Mouse (Mus musculus): ENCODE measurements around the gene 1110008P14Rik. TPM values are rescaled to one million over a fixed set of nuclear protein-coding genes. Genes with fewer than 3 reads are reported as not detected.

1110008P14Rik gene
- total and polyA plus RNA-seq, 3 experiments: 26.5 to 61.9 (median 61.4) TPM

DNA sequence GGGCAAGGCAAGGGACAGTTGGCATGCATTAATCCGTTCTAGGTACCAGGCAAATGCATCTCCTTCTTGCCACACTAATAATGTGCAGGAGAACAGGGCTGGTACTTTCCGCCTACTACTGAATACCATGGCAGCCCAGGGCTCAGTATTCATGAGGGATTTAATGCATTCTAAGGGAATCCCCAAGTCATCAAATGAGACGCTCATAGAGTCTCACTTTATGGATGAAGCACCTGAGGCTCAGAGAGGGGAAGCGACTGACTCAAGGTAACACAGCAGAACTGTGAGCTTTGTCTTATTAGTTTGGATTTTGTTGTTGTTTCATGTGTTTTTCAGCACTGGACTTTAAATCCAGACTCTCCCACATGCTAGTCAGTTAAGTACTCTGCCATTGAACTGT, 39.7 kb downstream of the 1110008P14Rik start:
- H3K36me3 ChIP-seq (replicated peaks): no peaks in the 10 kb centered on the region
- peaks cover 55% of the 10 kb centered on the region for H3K27me3 ChIP-seq (ENCODE audit: insufficient read depth, low read length)
- 0 out of 2 replicates have a peak, but pooled peaks cover 3% of the 10 kb centered on the region for H3K4me1 ChIP-seq (ENCODE audit: insufficient read depth, low read depth, low read length)
- no peak for ATAC-seq (ENCODE audit: extremely low read depth, insufficient number of reproducible peaks, low FRiP score, poor library complexity, severe bottlenecking)
- H3K9me3 ChIP-seq (replicated peaks): no peaks in the 10 kb centered on the region
- no peak overlapping the region for H3K4me3 ChIP-seq (ENCODE audit: low read depth, low read length)
- no peak for DNase-seq (ENCODE audit: low spot score)
- TF ChIP-seq GATA2 (IDR thresholded peaks at IDR 0.05; ENCODE audit: borderline replicate concordance, low read depth, low read length): no peak
- no peak for TF ChIP-seq TAL1 (conservative IDR thresholded peaks at IDR 0.05; ENCODE audit: low read depth, low read length)
- TF ChIP-seq POLR2AphosphoS5 (IDR thresholded peaks at IDR 0.05; ENCODE audit: insufficient replicate concordance, low read depth, low read length): no peak
- no peak for TF ChIP-seq GATA1 (IDR thresholded peaks at IDR 0.05; ENCODE audit: borderline replicate concordance, low read length)
- TF ChIP-seq CTCF (IDR thresholded peaks at IDR 0.05; ENCODE audit: low read depth, low read length): no peak

DNA sequence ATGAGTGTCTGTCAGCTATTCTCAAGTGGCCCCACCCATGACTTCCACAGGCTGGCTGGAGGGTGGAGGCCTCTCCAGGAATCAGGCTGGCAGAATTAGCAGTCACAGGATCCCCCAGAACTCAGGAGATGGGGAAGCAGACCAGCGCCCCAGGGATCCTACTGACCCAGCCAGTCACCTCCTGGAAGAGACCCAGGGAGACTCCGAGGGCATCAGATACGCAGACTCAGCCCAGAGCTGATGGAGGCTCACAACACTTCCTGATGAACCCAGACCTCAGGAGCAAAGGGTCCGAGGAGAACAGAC, 40.2 kb downstream of the 1110008P14Rik start:
- ATAC-seq (ENCODE audit: extremely low read depth, insufficient number of reproducible peaks, low FRiP score, poor library complexity, severe bottlenecking) (no peak), DNase-seq (ENCODE audit: low spot score) (no peak)
- Histone ChIP-seq H3K36me3 (replicated peaks) (no peaks in the 10 kb centered on the region), H3K4me1 (ENCODE audit: insufficient read depth, low read depth, low read length) (0 out of 2 replicates have a peak, but pooled peaks cover 3% of the 10 kb centered on the region), H3K9me3 (replicated peaks) (no peaks in the 10 kb centered on the region), H3K27me3 (ENCODE audit: insufficient read depth, low read length) (peaks cover 52% of the 10 kb centered on the region), H3K4me3 (ENCODE audit: low read depth, low read length) (no peak overlapping the region)
- TF ChIP-seq TAL1 (conservative IDR thresholded peaks at IDR 0.05; ENCODE audit: low read depth, low read length) (no peak), POLR2AphosphoS5 (IDR thresholded peaks at IDR 0.05; ENCODE audit: insufficient replicate concordance, low read depth, low read length) (no peak), GATA1 (IDR thresholded peaks at IDR 0.05; ENCODE audit: borderline replicate concordance, low read length) (no peak), CTCF (IDR thresholded peaks at IDR 0.05; ENCODE audit: low read depth, low read length) (no peak), GATA2 (IDR thresholded peaks at IDR 0.05; ENCODE audit: borderline replicate concordance, low read depth, low read length) (no peak)

DNA sequence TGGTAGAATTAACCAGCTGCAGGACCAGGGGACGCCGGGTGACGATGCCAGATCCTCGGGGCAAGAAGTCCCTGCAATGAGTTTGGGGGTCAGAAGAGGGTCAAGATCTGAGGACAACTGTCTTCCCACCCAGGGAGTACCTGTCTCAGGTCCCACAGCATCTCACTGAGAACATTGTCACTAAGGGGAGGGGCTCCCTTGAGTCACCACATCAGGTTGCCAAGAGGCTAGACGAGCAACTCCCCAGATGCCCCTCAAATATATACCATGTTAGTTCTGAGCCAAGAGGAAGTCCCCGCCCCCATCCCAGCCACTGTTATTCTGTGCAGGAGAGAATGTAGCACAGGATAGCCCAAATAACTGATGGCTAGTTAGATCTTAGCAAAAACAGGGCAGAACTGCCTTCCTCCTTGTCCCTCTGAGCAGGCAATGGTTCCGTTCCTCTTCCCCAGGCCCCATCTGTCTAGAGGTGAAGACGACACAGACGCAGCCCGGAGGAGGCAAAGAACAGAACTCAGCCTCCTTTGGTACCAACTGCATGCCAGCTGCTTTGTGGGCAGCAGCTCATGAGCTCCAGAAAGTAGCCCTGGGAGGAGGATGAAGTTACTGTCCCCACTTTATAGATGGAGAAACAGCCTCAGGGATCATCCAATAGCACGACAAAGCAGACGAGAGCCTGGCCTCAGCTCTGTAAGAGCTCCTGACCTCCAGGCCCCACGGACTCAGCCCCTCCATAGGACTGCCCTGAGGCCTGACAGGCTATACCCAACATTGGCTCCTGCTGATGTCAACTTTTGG, 40.7 kb downstream of the 1110008P14Rik start:
- Histone ChIP-seq H3K36me3 (replicated peaks) (no peaks in the 10 kb centered on the region), H3K27me3 (ENCODE audit: insufficient read depth, low read length) (peaks cover 54% of the 10 kb centered on the region), H3K9me3 (replicated peaks) (no peaks in the 10 kb centered on the region), H3K4me1 (ENCODE audit: insufficient read depth, low read depth, low read length) (0 out of 2 replicates have a peak, but pooled peaks cover 3% of the 10 kb centered on the region), H3K4me3 (ENCODE audit: low read depth, low read length) (no peak overlapping the region)
- TF ChIP-seq CTCF (IDR thresholded peaks at IDR 0.05; ENCODE audit: low read depth, low read length): no peak
- no peak for TF ChIP-seq GATA2 (IDR thresholded peaks at IDR 0.05; ENCODE audit: borderline replicate concordance, low read depth, low read length)
- TF ChIP-seq POLR2AphosphoS5 (IDR thresholded peaks at IDR 0.05; ENCODE audit: insufficient replicate concordance, low read depth, low read length): no peak
- no peak for TF ChIP-seq TAL1 (conservative IDR thresholded peaks at IDR 0.05; ENCODE audit: low read depth, low read length)
- no peak for TF ChIP-seq GATA1 (IDR thresholded peaks at IDR 0.05; ENCODE audit: borderline replicate concordance, low read length)
- ATAC-seq (ENCODE audit: extremely low read depth, insufficient number of reproducible peaks, low FRiP score, poor library complexity, severe bottlenecking) (no peak), DNase-seq (ENCODE audit: low spot score) (no peak)

DNA sequence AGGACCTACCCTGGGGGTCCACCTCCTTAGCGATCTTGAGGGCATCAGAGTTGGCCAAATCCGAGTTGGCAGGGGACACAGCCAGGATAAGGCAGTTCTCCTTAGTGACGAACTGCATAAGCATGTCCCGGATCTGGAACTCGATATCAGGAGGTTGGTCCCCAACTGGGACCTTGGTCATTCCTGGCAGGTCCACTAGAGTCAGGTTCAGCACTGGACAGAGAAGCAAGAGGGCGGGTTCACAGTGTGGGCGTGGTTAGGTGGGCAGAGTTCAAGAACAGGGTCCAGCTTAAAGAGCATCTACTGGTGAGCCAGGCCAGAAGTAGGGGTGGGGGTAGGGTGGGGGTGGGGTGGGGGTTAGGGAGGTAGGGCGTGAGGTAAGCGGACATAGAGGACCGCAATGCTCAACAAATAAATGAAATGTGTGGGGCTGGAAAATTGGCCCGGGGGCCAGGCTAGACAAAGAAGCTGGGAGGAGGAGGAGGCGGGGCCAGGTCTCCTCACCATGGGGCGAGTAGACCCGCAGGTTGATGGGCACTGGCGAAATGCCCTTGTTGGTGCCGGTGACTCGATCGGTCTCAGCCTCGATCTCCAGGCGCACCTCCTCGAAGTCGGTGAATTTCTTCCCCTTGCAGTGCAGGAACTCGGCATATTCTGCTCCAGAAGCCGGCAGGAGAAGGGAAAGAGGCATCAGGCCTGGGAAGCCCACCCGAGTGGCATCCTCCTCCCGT, 41.7 kb downstream of the 1110008P14Rik start:
- ATAC-seq (ENCODE audit: extremely low read depth, insufficient number of reproducible peaks, low FRiP score, poor library complexity, severe bottlenecking) (no peak), DNase-seq (ENCODE audit: low spot score) (no peak)
- TF ChIP-seq GATA1 (IDR thresholded peaks at IDR 0.05; ENCODE audit: borderline replicate concordance, low read length) (no peak), CTCF (IDR thresholded peaks at IDR 0.05; ENCODE audit: low read depth, low read length) (no peak), POLR2AphosphoS5 (IDR thresholded peaks at IDR 0.05; ENCODE audit: insufficient replicate concordance, low read depth, low read length) (no peak), TAL1 (conservative IDR thresholded peaks at IDR 0.05; ENCODE audit: low read depth, low read length) (no peak)
- 0 out of 2 replicates have a peak, but pooled peaks cover 3% of the 10 kb centered on the region for H3K4me1 ChIP-seq (ENCODE audit: insufficient read depth, low read depth, low read length)
- H3K27me3 ChIP-seq (ENCODE audit: insufficient read depth, low read length): peaks cover 61% of the 10 kb centered on the region
- no peaks in the 10 kb centered on the region for H3K9me3 ChIP-seq (replicated peaks)
- no peak overlapping the region for H3K4me3 ChIP-seq (ENCODE audit: low read depth, low read length)
- H3K36me3 ChIP-seq (replicated peaks): no peaks in the 10 kb centered on the region

DNA sequence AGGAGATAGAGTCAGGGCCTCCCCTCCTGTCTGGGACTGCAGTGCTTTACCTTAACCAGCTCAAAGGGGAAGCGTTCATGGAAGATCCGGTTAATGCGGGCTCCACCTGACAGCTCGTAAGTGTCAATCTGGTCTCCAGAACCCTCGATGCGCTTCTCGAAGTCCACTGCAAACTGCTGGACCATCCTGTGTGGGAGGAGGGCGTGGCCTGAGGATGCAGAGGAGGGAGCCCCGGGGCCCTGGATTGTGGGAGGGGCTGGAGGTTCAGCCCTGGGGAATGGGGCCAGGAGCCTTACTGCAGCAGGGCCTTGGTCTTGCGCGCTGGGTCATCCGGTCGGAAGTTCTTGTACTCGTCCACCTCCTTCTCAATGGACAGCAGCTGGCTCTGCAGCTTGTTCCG, 45.9 kb downstream of the 1110008P14Rik start:
- DNase-seq (ENCODE audit: low spot score) (no peak), ATAC-seq (ENCODE audit: extremely low read depth, insufficient number of reproducible peaks, low FRiP score, poor library complexity, severe bottlenecking) (no peak)
- Histone ChIP-seq H3K9me3 (replicated peaks) (no peaks in the 10 kb centered on the region), H3K27me3 (ENCODE audit: insufficient read depth, low read length) (peaks cover 58% of the 10 kb centered on the region), H3K36me3 (replicated peaks) (no peaks in the 10 kb centered on the region), H3K4me1 (ENCODE audit: insufficient read depth, low read depth, low read length) (no peaks in the 10 kb centered on the region), H3K4me3 (ENCODE audit: low read depth, low read length) (no peak overlapping the region)
- TF ChIP-seq CTCF (IDR thresholded peaks at IDR 0.05; ENCODE audit: low read depth, low read length): no peak
- TF ChIP-seq GATA1 (IDR thresholded peaks at IDR 0.05; ENCODE audit: borderline replicate concordance, low read length): no peak
- TF ChIP-seq GATA2 (IDR thresholded peaks at IDR 0.05; ENCODE audit: borderline replicate concordance, low read depth, low read length): no peak
- no peak for TF ChIP-seq POLR2AphosphoS5 (IDR thresholded peaks at IDR 0.05; ENCODE audit: insufficient replicate concordance, low read depth, low read length)

DNA sequence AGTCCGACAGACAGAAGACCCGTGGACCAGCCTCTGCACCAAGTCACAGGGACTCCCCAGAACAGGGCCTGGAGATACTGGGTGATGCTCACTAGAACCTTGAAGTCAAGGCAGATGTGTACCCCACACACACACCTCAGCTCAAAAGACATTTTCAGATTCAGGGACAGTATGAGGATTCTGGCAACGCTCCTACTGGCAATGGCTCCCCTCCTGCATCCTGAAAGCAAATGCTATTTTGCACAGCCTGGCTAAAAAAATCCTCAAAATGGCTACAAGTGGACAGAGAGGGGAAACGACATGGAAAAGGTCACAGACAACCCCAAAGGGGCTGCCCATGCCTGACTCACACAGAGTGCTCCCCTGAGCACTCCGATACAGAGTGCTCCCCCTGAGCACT, 49.6 kb downstream of the 1110008P14Rik start:
- H3K27me3 ChIP-seq (ENCODE audit: insufficient read depth, low read length): peaks cover 76% of the 10 kb centered on the region
- no peak overlapping the region for H3K4me3 ChIP-seq (ENCODE audit: low read depth, low read length)
- DNase-seq (ENCODE audit: low spot score) (no peak), ATAC-seq (ENCODE audit: extremely low read depth, insufficient number of reproducible peaks, low FRiP score, poor library complexity, severe bottlenecking) (no peak)
- TF ChIP-seq POLR2AphosphoS5 (IDR thresholded peaks at IDR 0.05; ENCODE audit: insufficient replicate concordance, low read depth, low read length) (no peak), TAL1 (conservative IDR thresholded peaks at IDR 0.05; ENCODE audit: low read depth, low read length) (no peak), CTCF (IDR thresholded peaks at IDR 0.05; ENCODE audit: low read depth, low read length) (no peak), GATA1 (IDR thresholded peaks at IDR 0.05; ENCODE audit: borderline replicate concordance, low read length) (no peak), GATA2 (IDR thresholded peaks at IDR 0.05; ENCODE audit: borderline replicate concordance, low read depth, low read length) (no peak)
- no peaks in the 10 kb centered on the region for H3K9me3 ChIP-seq (replicated peaks)
- H3K36me3 ChIP-seq (replicated peaks): no peaks in the 10 kb centered on the region
- no peaks in the 10 kb centered on the region for H3K4me1 ChIP-seq (ENCODE audit: insufficient read depth, low read depth, low read length)

All from G1E (cell line).